15 mouse cellular contexts compared by ENCODE assay signal in the genomic region with DNA sequence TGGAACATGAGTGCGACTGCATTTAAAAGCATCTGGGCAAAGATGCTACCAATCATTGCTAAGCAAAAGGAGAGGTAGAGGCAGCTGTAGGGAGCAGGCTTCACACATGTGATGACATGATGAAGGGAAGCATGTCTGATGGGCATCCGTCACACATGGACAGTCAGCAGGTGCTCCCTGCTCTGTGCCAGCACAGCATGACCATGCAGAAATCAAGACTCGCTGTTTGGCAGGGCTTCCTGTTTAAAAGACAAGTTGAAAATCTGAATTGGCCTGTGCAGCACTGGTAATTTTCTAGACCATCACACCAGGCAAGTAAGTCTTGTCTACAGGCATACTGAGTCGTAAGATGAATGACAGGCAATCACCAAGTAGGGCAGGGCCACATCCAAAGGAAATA.
DNase-seq lines count a peak whose midpoint lies in the region; ATAC-seq and TF ChIP-seq lines count a peak whose summit lies in the region.
"Had no signal": no experiment of that assay in that cellular context is flagged by ENCODE, and none has a peak within 500 bp of the region (broad histone marks: within the 10 kb centered on the region; RNA-seq: fewer than 3 reads in every experiment).

No protein-coding gene starts in this region.

- ATAC-seq in hindbrain, embryonic 16.5 days: 0 out of 2 replicates have a peak, but pooled peaks have one; percentile 54
- peak; percentile 63 to 83; a peak in 3 of 4 replicates for ATAC-seq in hematopoietic stem cell, adult 5-6 weeks (replicated peaks in 1 of 2; ENCODE audit: insufficient read depth in 1 of 2, low FRiP score in 2 of 2, low TSS enrichment in 1 of 2, low read depth in 1 of 2, poor library complexity in 2 of 2, severe bottlenecking in 2 of 2)
- ATAC-seq in heart, embryonic 12.5 days (ENCODE audit: insufficient number of reproducible peaks, low FRiP score): no peak
- ATAC-seq: forebrain, embryonic 14.5 days; intestine, embryonic 15.5 days; midbrain, embryonic 13.5 days had no signal

- H3K9ac ChIP-seq in hindbrain, embryonic 16.5 days (ENCODE audit: low read depth, low read length): no peak overlapping the region
- H3K9ac ChIP-seq in heart, embryonic 12.5 days: no peak overlapping the region
- H3K9ac ChIP-seq: embryonic facial prominence, embryonic 15.5 days; intestine, embryonic 15.5 days; midbrain, embryonic 13.5 days had no signal

- no peaks in the 10 kb centered on the region for H3K4me1 ChIP-seq in hindbrain, embryonic 16.5 days (ENCODE audit: control insufficient read depth, insufficient read depth, low read depth, low read length)
- no peaks in the 10 kb centered on the region for H3K4me1 ChIP-seq in hindbrain, embryonic 10.5 days (replicated peaks)
- peaks cover 5% of the 10 kb centered on the region; the same call in 1 of the 2 replicates for H3K4me1 ChIP-seq in cerebellum, adult 2 months (ENCODE audit: control insufficient read depth, insufficient read depth, low read length)
- H3K4me1 ChIP-seq in heart, embryonic 12.5 days (replicated peaks): peaks cover 14% of the 10 kb centered on the region
- H3K4me1 ChIP-seq: intestine, embryonic 15.5 days had no signal

- no peak for TF ChIP-seq CTCF in cerebellum, adult 2 months (IDR thresholded peaks at IDR 0.05; ENCODE audit: borderline replicate concordance, insufficient read depth, low read depth, low read length)

- H3K4me3 ChIP-seq in hindbrain, embryonic 16.5 days (ENCODE audit: low read length): no peak overlapping the region
- no peak overlapping the region for H3K4me3 ChIP-seq in hindbrain, embryonic 10.5 days
- no peak overlapping the region for H3K4me3 ChIP-seq in cerebellum, adult 2 months (replicated peaks; ENCODE audit: insufficient read depth, low read depth, low read length)
- H3K4me3 ChIP-seq in heart, embryonic 12.5 days: no peak overlapping the region
- H3K4me3 ChIP-seq: embryonic facial prominence, embryonic 15.5 days; intestine, embryonic 15.5 days; midbrain, embryonic 13.5 days had no signal

- no peaks in the 10 kb centered on the region for H3K9me3 ChIP-seq in hindbrain, embryonic 16.5 days (ENCODE audit: control insufficient read depth, low read length)
- no peaks in the 10 kb centered on the region for H3K9me3 ChIP-seq in hindbrain, embryonic 10.5 days
- no peaks in the 10 kb centered on the region for H3K9me3 ChIP-seq in heart, embryonic 12.5 days (replicated peaks)
- H3K9me3 ChIP-seq: embryonic facial prominence, embryonic 15.5 days; intestine, embryonic 15.5 days; midbrain, embryonic 13.5 days had no signal

- no peak overlapping the region for H3K4me2 ChIP-seq in hindbrain, embryonic 16.5 days (ENCODE audit: low read length)
- no peak overlapping the region for H3K4me2 ChIP-seq in heart, embryonic 12.5 days
- H3K4me2 ChIP-seq: embryonic facial prominence, embryonic 15.5 days; intestine, embryonic 15.5 days; midbrain, embryonic 13.5 days had no signal

- H3K27ac ChIP-seq in hindbrain, embryonic 16.5 days (ENCODE audit: low read depth, low read length): no peak overlapping the region
- no peak overlapping the region for H3K27ac ChIP-seq in hindbrain, embryonic 10.5 days
- no peak overlapping the region for H3K27ac ChIP-seq in cerebellum, adult 2 months (ENCODE audit: insufficient read depth, low read length)
- H3K27ac ChIP-seq in heart, embryonic 12.5 days (ENCODE audit: poor library complexity, severe bottlenecking): no peak overlapping the region
- H3K27ac ChIP-seq: embryonic facial prominence, embryonic 15.5 days; intestine, embryonic 15.5 days; midbrain, embryonic 13.5 days had no signal

- DNase-seq in hindbrain, embryonic 10.5 days (ENCODE audit: low spot score): no peak
- peak; percentile 80 for DNase-seq in A20 (ENCODE audit: low read depth, low spot score)
- DNase-seq in cerebellum, adult 2 months: peak; percentile 28 to 41
- DNase-seq in heart, postnatal 10 days: no peak
- DNase-seq: adrenal gland, postnatal 10 days; gastrocnemius, postnatal 10 days; kidney, postnatal 25 days; thymus, adult 2 months had no signal

- no peaks in the 10 kb centered on the region for H3K27me3 ChIP-seq in hindbrain, embryonic 16.5 days (replicated peaks; ENCODE audit: control insufficient read depth, insufficient read depth, low read length)
- no peaks in the 10 kb centered on the region for H3K27me3 ChIP-seq in hindbrain, embryonic 10.5 days (ENCODE audit: insufficient read depth, poor library complexity, severe bottlenecking)
- no peaks in the 10 kb centered on the region for H3K27me3 ChIP-seq in cerebellum, adult 2 months (ENCODE audit: control insufficient read depth, insufficient read depth, low read length)
- H3K27me3 ChIP-seq in heart, embryonic 12.5 days (replicated peaks): no peaks in the 10 kb centered on the region
- H3K27me3 ChIP-seq: embryonic facial prominence, embryonic 15.5 days; intestine, embryonic 15.5 days; midbrain, embryonic 13.5 days had no signal

- intact Hi-C loops in heart, postnatal 10 days (cut with DNase I): no loop called here

- no peak for TF ChIP-seq POLR2A in cerebellum, adult 2 months (IDR thresholded peaks at IDR 0.05; ENCODE audit: borderline replicate concordance, insufficient read depth, low read length)

- WGBS in hindbrain, embryonic 16.5 days: 72% methylated on average over 4 of the region's 4 CpGs
- WGBS in hindbrain, embryonic 10.5 days: 89% methylated on average over 4 of the region's 4 CpGs
- 37% methylated on average over 4 of the region's 4 CpGs for WGBS in cerebellum, adult 2 months
- WGBS in heart, embryonic 12.5 days: 90% methylated on average over 4 of the region's 4 CpGs

- no peaks in the 10 kb centered on the region for H3K36me3 ChIP-seq in hindbrain, embryonic 16.5 days (ENCODE audit: control insufficient read depth, insufficient read depth, low read length)
- no peaks in the 10 kb centered on the region for H3K36me3 ChIP-seq in hindbrain, embryonic 10.5 days
- no peaks in the 10 kb centered on the region for H3K36me3 ChIP-seq in heart, embryonic 12.5 days
- H3K36me3 ChIP-seq: embryonic facial prominence, embryonic 15.5 days; intestine, embryonic 15.5 days; midbrain, embryonic 13.5 days had no signal

Comparison
In these comparisons a context has a peak if more than half of its experiments do, and no peak if none do; other contexts are left out.
1. DNase-seq: peak in A20 (single experiment) and cerebellum, adult 2 months (2 of 2); none in hindbrain, embryonic 10.5 days (single experiment) and heart, postnatal 10 days (0 of 2).